Mouse (Mus musculus) urinary bladder, adult 18-20 months (tissue): Measurements from ENCODE around the gene Ap4s1.

Experiments used
- DNase-seq, 2 experiments: peaks; one replicate each; pipeline ENCODE4 v3.0.0; 2022; ENCODE audit warnings: low spot score in 2 of 2, mixed read lengths in 2 of 2

Ap4s1 gene

GRCm38 (mm10) chr12:51768702-51769101 is 77.9 kb downstream of the Ap4s1 start:
- no peak for DNase-seq

- DNase-seq = no peak
Measured at GRCm38 (mm10) chr12:51784842-51785241, 94.0 kb downstream of the Ap4s1 start.
